Mouse (Mus musculus) liver, embryonic 14 days (tissue): Measurements from ENCODE around the gene Lysmd2. TPM values are rescaled to one million over a fixed set of nuclear protein-coding genes. Genes with fewer than 3 reads are reported as not detected.

Source experiments
- polyA plus RNA-seq: library from polyadenylated mRNA; depleted of rRNA; stranded (reverse); fragments of >200 nt; gene quantifications from 2 replicates; pipeline ENCODE4 v1.2.3, GENCODE M21; 2012; rRNA removed

Gene Lysmd2
- polyA plus RNA-seq, result 1.3 and 1.4 TPM in 2 replicates

DNA sequence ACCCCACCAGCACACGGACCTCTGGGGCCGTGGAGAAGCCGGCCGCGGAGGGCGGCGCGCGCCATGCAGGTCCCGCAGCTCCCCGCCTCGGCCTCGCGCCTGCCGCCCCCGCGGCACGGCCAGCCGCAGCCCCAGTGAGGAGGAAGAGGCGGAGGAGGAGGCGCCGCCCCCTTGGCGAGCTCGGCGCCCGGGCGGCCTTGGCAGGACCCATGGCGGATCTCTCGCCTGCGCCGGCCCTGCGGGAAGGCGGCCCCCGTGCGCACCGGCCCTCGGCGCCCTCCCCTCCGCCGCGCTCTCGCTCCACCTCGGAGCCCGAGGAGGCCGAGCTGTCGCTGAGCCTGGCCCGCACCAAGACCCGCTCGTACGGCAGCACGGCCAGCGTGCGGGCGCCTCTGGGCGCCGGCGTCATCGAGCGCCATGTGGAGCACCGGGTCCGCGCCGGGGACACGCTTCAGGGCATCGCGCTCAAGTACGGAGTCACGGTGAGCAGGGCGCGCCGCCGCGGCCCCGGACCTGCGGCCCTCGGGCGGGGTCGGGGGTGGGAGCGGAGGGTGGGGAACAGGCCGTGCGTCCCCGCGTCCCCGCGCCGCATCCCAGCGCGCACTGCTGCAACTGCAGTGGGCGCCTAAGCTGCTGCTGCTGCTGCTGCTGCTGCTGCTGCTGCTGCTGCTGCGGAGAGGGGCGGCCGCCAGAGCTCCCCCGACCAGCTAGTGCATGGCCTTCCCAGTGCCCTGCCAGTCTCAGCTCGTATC is at the start of gene Lysmd2:
TSS of gene Lysmd2 (plus strand) at position 186 of the 752 bp plus-strand sequence.

DNA sequence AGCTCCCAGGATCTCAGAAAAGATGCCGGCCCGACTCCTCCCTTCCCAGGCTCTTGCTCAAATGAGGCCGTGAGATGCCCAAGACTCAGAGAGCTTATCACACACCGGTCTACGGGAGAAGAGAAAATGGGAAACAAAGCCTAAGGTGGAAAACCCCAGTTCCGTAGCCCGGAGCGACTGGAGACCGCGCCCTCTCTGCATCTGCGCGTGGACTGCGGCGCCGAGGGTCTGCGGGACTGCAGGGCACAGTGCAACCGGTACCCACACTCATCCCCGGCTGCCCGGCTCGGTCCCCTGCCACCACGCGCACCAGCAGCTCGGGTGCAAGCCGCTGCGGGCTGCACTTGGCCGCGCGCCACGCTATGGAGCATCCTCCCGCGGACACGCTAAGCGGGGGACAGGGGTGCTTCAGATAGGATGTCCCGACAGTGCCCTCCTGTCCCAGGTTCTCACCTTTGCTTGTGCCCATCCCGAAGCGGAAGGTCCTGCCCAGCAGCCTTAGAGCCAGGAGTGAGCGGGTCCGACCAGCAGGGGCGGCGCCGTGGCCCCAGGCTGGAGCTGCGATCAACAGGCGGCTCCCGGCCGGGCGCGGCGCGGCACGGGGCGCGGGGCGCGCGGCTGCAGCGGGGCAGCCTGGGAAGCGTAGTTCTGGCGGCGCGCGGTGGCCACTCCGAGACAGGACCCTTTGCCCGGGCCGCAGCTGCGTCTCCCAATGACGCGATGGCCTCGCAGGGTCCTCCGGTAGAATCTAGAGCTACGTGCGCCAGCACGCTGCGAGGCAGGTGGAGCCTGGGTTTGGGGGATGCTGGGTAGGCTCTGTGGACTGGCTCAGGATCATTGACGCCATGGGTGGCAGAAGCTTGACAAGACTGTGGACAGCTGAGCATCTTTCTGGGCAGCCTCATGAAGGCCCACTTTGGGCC is 14.7 kb upstream of the Lysmd2 start, which contains the start of gene Tmod2:
TSS of gene Tmod2 (minus strand) at position 755 of the 923 bp plus-strand sequence.

DNA sequence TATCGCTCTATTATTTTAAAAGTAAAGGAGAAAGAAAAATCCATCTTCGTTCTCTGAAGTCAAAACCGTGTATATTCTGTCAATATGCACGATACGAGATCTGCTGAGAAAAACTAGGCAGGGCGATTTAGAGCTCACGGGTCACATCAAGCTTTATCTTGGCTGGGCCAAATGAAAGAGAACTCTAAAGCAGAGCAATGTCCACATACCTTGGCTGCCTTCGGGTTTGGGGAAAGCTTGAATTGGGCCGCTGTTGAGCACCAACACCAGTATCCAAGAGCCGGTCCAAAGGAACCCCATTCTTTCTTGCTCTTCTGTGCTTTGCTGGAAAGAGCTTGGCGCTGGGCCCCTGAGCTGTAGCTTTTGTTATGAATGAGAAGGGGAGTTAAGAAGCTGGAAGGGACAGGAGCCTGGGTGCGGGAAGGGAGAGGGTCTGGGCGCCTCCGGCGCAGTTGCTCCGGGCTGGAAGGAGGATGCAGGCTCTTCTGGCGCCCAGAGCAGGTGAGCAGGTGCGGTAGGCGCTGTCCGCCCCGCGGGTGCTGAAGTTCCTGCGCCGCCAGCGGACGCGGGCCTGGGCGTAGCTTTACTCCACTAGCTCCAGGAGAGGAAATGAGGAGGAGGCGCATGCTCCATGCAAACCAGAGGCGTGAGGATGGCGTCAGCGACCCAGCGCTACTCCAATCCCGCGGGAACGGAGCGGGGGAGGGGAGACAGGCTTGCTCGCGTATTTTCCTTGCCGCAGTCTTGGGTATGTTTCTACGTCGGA is 58.1 kb downstream of the Lysmd2 start, which contains the start of gene Scg3:
TSS of gene Scg3 (minus strand) at position 631 of the 766 bp plus-strand sequence.

Other genes starting within 250 kb of the Lysmd2 start
- 10.3 and 11.1 TPM in 2 replicates for gene Mapk6, start 215.7 kb upstream of the Lysmd2 start, polyA plus RNA-seq
- 9.2 and 9.9 TPM in 2 replicates for gene Leo1, start 184.2 kb upstream of the Lysmd2 start, polyA plus RNA-seq
- 10.3 and 12.1 TPM in 2 replicates for gene Tmod3, start 66.1 kb upstream of the Lysmd2 start, polyA plus RNA-seq
- 0.02 and 0.06 TPM in 2 replicates for gene Tmod2, start 14.4 kb upstream of the Lysmd2 start, polyA plus RNA-seq
- 0.05 TPM in 1 of 2 replicates, not detected in the other for gene Scg3, start 58.3 kb downstream of the Lysmd2 start, polyA plus RNA-seq
- 1.7 and 1.9 TPM in 2 replicates for gene Bmp5, start 149.6 kb downstream of the Lysmd2 start, polyA plus RNA-seq